Mouse (Mus musculus) kidney, adult 10 weeks (tissue): ENCODE data around the gene Pde1a. TPM values are rescaled to one million over a fixed set of nuclear protein-coding genes. Genes with fewer than 3 reads are reported as not detected.

Experiments used
- polyA plus RNA-seq: library from polyadenylated mRNA; stranded (reverse); fragments of 350-450 nt; fragmentation: Illumina TruSeq; extraction: RNeasy Lipid Tissue Mini Kit (QIAGEN cat#74804); gene quantifications from one replicate; pipeline ENCODE4 v1.2.3, GENCODE M21; 2014; ENCODE audit warnings: low read depth, low replicate concordance

Gene Pde1a
- 189 TPM for polyA plus RNA-seq

GRCm38 (mm10) chr2:80128861-80129698 is at the start of gene Pde1a:
TSS of gene Pde1a (minus strand) at chr2:80129458.

Other genes starting within 250 kb of the Pde1a start
- gene Prdx6b, start 163.0 kb upstream of the Pde1a start, polyA plus RNA-seq, result not detected
- gene Dnajc10, start 186.0 kb upstream of the Pde1a start, polyA plus RNA-seq, result 123 TPM